Mouse (Mus musculus) mouse trophoblast stem cell (cell line): ENCODE results near the gene Trim50.

Experiments used
- in situ Hi-C, 2 experiments: fragments of 300-500 bp; cut with MseI, MboI; formaldehyde crosslinking; loops; 2 replicates in 1 of 2; 3 replicates in 1 of 2; pipeline ENCODE4 v1.15.1; 2025

Gene Trim50

GRCm38 (mm10) chr5:135369787-135370654 is 16.9 kb downstream of the Trim50 start, which contains the start of gene Nsun5:
Nsun5 (plus strand) TSS chr5:135369953.
- in situ Hi-C loops, result no loop called here

DNA sequence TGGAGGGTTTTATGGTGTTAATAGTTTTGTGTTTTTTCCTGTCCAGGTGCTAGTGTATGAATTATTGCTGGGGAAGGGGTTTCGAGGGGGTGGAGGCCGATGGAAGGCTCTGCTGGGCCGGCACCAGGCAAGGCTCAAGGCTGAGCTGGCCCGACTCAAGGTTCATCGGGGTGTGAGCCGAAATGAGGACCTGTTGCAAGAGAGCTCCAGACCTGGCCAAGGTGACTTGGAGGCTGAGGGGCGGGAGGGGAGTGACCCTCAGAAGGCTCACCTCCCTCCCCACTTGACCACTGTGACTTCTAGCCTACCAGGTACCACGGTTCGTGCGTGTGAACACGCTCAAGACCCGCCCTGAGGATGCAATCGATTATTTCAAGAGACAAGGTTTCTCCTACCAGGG is 18.1 kb downstream of the Trim50 start:
- in situ Hi-C loops, result no loop called here

GRCm38 (mm10) chr5:135373601-135374000 is 20.5 kb downstream of the Trim50 start:
- in situ Hi-C loops, result no loop called here

- in situ Hi-C loops, result no loop called here
These were observed 22.1 kb downstream of the Trim50 start for GRCm38 (mm10) chr5:135375167-135375566.

- in situ Hi-C loops, result no loop called here
These were observed 23.2 kb downstream of the Trim50 start for GRCm38 (mm10) chr5:135376341-135376740.

- in situ Hi-C loops, result no loop called here
These were observed 27.6 kb downstream of the Trim50 start for GRCm38 (mm10) chr5:135380681-135381080.

- in situ Hi-C loops, result no loop called here
These were observed 28.3 kb downstream of the Trim50 start for GRCm38 (mm10) chr5:135381356-135381925.

DNA sequence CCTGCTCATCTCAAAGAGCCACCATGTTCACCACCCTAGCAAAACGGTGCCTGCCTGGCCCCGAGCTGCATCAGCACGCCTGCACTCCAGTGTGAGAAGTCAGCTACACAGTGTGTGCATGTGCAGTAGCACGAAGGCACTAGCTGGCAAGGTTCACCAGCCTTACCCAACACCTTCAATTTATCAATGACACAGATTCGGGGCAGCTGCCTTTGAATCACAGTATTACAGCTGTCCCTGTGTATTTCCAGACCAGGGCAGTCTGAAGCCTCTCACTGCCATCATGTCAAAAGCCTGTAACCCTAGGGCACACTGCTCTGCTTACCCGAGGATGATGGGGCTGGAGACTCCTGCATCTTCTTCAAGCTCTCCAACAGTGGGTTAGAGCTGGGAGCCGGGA is 29.7 kb downstream of the Trim50 start:
- in situ Hi-C loops, result no loop called here

DNA sequence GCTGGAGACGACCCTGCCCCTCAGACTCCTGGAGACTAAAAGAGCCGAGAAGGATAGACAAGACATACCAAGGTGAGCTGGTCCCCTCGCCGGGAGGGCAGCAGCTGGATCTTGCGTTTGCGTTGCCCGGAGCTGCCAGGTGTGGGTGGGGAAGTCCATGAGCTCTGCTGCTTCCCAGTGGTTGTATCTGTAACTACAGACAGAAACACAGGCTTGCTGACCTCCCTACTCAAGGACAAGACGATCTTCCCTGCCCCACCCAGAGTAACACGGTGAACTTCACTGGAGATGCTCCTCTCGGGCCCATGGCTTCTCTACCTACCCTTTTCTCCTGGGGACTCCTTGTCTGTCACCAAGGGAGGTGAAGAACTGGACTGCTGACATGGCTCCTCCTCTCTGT is 30.7 kb downstream of the Trim50 start:
- in situ Hi-C loops, result no loop called here

DNA sequence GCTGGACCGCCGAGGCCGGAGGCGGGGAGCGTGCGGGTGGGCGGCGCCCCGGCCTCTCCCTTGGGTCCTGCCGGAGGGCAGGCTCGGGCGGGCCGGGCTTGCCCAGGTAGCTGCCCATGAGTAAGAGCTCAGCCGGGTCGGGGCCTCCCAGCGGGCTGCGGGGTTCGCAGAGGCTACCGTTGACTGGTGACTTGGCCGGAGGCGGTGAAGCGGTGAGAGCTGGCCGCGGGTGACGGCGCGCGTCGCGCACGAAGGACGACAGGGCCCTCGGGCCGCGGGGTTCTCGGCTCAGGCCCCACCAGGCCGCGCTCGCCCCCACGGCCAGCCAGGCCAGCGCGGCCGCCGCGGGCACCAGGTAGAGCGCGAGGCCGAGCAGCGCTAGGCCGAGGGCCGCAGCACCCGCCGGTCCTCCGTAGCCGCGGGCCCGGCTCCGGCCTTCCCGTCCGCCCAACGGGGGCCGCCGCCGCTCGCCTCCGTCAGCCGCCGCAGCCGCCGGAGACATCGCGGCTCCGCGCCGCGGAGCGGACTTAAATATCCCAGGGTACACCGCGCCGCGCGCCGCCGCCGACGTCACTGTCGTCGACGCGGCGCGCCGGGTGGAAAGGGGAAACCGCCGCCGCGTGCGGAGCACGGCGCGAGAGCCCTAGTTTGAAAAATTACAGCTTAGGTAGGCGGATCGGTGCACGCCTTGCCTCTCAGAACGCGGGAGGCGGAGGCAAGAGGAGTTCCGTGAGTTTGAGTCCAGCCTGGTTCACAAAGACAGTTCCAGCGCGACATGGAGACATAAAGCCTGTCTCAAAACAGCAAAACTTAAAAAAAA is 41.1 kb downstream of the Trim50 start, which contains the start of gene Pom121:
Pom121 (minus strand) TSS at position 543 of the 820 bp plus-strand sequence.
- in situ Hi-C loops, result no loop called here

DNA sequence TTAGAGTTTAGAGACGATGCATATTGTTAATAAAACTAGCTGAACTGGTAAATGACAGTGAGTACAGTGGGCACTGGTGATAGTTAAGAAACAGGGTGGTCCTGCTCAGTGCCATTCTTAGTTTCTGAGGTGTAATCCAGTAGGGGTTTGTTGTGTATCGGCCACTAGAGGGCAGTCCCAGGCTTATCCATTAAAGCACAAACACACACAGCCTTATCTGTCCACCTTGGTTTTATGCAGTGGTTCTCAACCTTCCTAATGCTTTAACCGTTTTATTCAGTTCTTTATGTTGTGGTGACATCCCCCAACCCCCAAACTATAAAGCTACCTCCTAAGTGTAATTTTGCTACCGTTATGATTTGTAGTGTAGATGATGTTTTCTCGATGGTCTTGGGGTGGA is 42.7 kb downstream of the Trim50 start:
- in situ Hi-C loops, result no loop called here

- in situ Hi-C loops, result no loop called here
These were observed 46.3 kb downstream of the Trim50 start for GRCm38 (mm10) chr5:135399382-135399781.

DNA sequence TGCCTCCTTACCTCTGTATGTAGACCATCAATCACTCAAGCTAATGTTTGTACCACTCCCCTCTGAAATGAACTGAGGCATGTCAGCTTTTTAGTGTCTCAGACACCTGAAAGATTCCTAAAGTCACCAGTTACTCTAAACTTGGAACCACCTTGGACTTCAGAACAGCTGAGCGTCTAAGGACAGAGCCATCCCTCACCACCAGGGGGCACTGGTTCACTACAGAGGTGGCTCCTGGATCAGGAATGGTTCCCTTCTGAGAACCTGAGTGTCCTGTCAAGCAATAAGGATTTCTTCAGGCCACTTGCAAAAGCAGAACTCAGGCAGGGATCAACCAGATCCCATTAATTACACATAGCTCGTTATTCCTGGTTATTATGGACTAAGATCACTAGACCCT is 47.1 kb downstream of the Trim50 start:
- in situ Hi-C loops, result no loop called here

GRCm38 (mm10) chr5:135404623-135405022 is 51.5 kb downstream of the Trim50 start:
- in situ Hi-C loops, result no loop called here

GRCm38 (mm10) chr5:135405437-135405836 is 52.3 kb downstream of the Trim50 start:
- in situ Hi-C loops, result no loop called here

GRCm38 (mm10) chr5:135408114-135408513 is 55.0 kb downstream of the Trim50 start:
- in situ Hi-C loops, result no loop called here

- in situ Hi-C loops, result no loop called here
These were observed 57.2 kb downstream of the Trim50 start for GRCm38 (mm10) chr5:135410266-135410665.
